Mouse (Mus musculus) midbrain, embryonic 12.5 days (tissue): ENCODE results near the gene Prrt2. TPM values are rescaled to one million over a fixed set of nuclear protein-coding genes. Genes with fewer than 3 reads are reported as not detected.

Experiments
- ATAC-seq: fragments of 200-750 bp; cut with Nextera tagmentation; 2 replicates; pipeline ENCODE4 v1.8.0; 2017; ENCODE audit warnings: low read depth, moderate TSS enrichment, moderate library complexity; ENCODE audit not compliant: low FRiP score
- H3K27ac ChIP-seq: fragments of 300-500 bp; sonication (generic); replicated peaks from 2 replicates; pipeline ENCODE4 v1.5.1; 2016; ENCODE audit warnings: mild to moderate bottlenecking
- H3K27me3 ChIP-seq: fragments of 300-500 bp; sonication (generic); 2 replicates; pipeline ENCODE4 v1.6.1; 2016; ENCODE audit warnings: mild to moderate bottlenecking
- H3K36me3 ChIP-seq: fragments of 300-500 bp; sonication (generic); 2 replicates; pipeline ENCODE4 v1.6.1; 2016
- H3K4me1 ChIP-seq: fragments of 300-500 bp; sonication (generic); 2 replicates; pipeline ENCODE4 v1.6.1; 2016
- H3K4me2 ChIP-seq: fragments of 300-500 bp; sonication (generic); replicated peaks from 2 replicates; pipeline ENCODE4 v1.6.1; 2016; ENCODE audit warnings: mild to moderate bottlenecking, moderate library complexity
- H3K4me3 ChIP-seq: fragments of 300-500 bp; sonication (generic); 2 replicates; pipeline ENCODE4 v1.5.1; 2016; ENCODE audit warnings: mild to moderate bottlenecking
- H3K9ac ChIP-seq: fragments of 300-500 bp; sonication (generic); replicated peaks from 2 replicates; pipeline ENCODE4 v1.6.1; 2016; ENCODE audit warnings: mild to moderate bottlenecking, moderate library complexity
- H3K9me3 ChIP-seq: fragments of 300-500 bp; sonication (generic); 2 replicates; pipeline ENCODE4 v1.6.1; 2016; ENCODE audit warnings: mild to moderate bottlenecking
- WGBS: fragments of 180-500 bp; shearing (Covaris S2); methylation state at CpG from one replicate; pipeline ENCODE4 v1.1.7; 2016; 5-methylcytosine and 5-hydroxymethylcytosine counted together
- microRNA-seq: library from miRNA; unstranded; fragments of <30 nt; microRNA quantifications from one replicate; pipeline ENCODE4, GENCODE M21; 2017
- polyA plus RNA-seq: library from polyadenylated mRNA; unstranded; fragments of >200 nt; fragmentation: Nextera tagmentation; extraction: Ambion mirVana; gene quantifications from 2 replicates; pipeline ENCODE4 v1.2.1, GENCODE M21; 2016

The Prrt2 gene
- polyA plus RNA-seq, 1 experiment from 2014 or later = 4.3 TPM

- Histone ChIP-seq H3K4me3 (no peak overlapping the region), H3K27ac (no peak overlapping the region), H3K36me3 (peaks cover 13% of the 10 kb centered on the region), H3K9ac (no peak overlapping the region), H3K4me2 (no peak overlapping the region), H3K27me3 (no peaks in the 10 kb centered on the region), H3K4me1 (no peaks in the 10 kb centered on the region), H3K9me3 (no peaks in the 10 kb centered on the region)
- 68% methylated on average over 10 of the region's 10 CpGs for WGBS
- no peak for ATAC-seq
These were observed 36.2 kb downstream of the Prrt2 start for GRCm38 (mm10) chr7:126984667-126985444.

GRCm38 (mm10) chr7:126983113-126983512, 37.9 kb downstream of the Prrt2 start:
- ATAC-seq = no peak
- Histone ChIP-seq H3K9me3 (no peaks in the 10 kb centered on the region), H3K36me3 (peaks cover 31% of the 10 kb centered on the region), H3K4me1 (no peaks in the 10 kb centered on the region), H3K27ac (no peak overlapping the region), H3K4me3 (no peak overlapping the region), H3K27me3 (no peaks in the 10 kb centered on the region), H3K9ac (no peak overlapping the region), H3K4me2 (no peak overlapping the region)
- 87% methylated on average over 7 of the region's 7 CpGs for WGBS

- peaks cover 33% of the 10 kb centered on the region for H3K36me3 ChIP-seq
- H3K4me3 ChIP-seq = no peak overlapping the region
- H3K9ac ChIP-seq = no peak overlapping the region
- H3K9me3 ChIP-seq = no peaks in the 10 kb centered on the region
- WGBS = 93% methylated on average over 4 of the region's 4 CpGs
- no peak for ATAC-seq
- peaks cover 4% of the 10 kb centered on the region for H3K4me1 ChIP-seq
- H3K27me3 ChIP-seq = no peaks in the 10 kb centered on the region
- H3K27ac ChIP-seq = no peak overlapping the region
- H3K4me2 ChIP-seq = no peak overlapping the region
These were observed 39.0 kb downstream of the Prrt2 start for GRCm38 (mm10) chr7:126982054-126982453.

- Histone ChIP-seq H3K4me3 (no peak overlapping the region), H3K4me2 (no peak overlapping the region), H3K9me3 (no peaks in the 10 kb centered on the region), H3K9ac (no peak overlapping the region), H3K27me3 (no peaks in the 10 kb centered on the region), H3K27ac (no peak overlapping the region), H3K36me3 (peaks cover 33% of the 10 kb centered on the region), H3K4me1 (peaks cover 7% of the 10 kb centered on the region)
- 92% methylated on average over 2 of the region's 2 CpGs for WGBS
- no peak for ATAC-seq
These were observed 39.4 kb downstream of the Prrt2 start for GRCm38 (mm10) chr7:126981601-126982000.

- no peak for ATAC-seq
- 95% methylated on average over 6 of the region's 6 CpGs for WGBS
- Histone ChIP-seq H3K4me3 (no peak overlapping the region), H3K9me3 (no peaks in the 10 kb centered on the region), H3K4me2 (no peak overlapping the region), H3K4me1 (peaks cover 7% of the 10 kb centered on the region), H3K9ac (no peak overlapping the region), H3K36me3 (peaks cover 33% of the 10 kb centered on the region), H3K27me3 (no peaks in the 10 kb centered on the region), H3K27ac (no peak overlapping the region)
These were observed 42.2 kb downstream of the Prrt2 start for GRCm38 (mm10) chr7:126978841-126979240.

GRCm38 (mm10) chr7:126976878-126977459, 44.0 kb downstream of the Prrt2 start:
- no peak for ATAC-seq
- H3K4me3 ChIP-seq = peak overlapping the region; percentile 97
- peaks cover 7% of the 10 kb centered on the region for H3K4me1 ChIP-seq
- peaks cover 36% of the 10 kb centered on the region for H3K36me3 ChIP-seq
- H3K27ac ChIP-seq = peak overlapping the region; percentile 96; the same call in 1 of the 2 replicates
- H3K4me2 ChIP-seq = peak overlapping the region; percentile 88
- H3K9ac ChIP-seq = peak overlapping the region; percentile 97
- H3K9me3 ChIP-seq = no peaks in the 10 kb centered on the region
- no peaks in the 10 kb centered on the region; the same call in 1 of the 2 replicates for H3K27me3 ChIP-seq
- WGBS = 29% methylated on average over 14 of the region's 14 CpGs

- Histone ChIP-seq H3K27me3 (no peaks in the 10 kb centered on the region; the same call in 1 of the 2 replicates), H3K36me3 (peaks cover 35% of the 10 kb centered on the region), H3K9me3 (no peaks in the 10 kb centered on the region), H3K4me3 (peak within 1 kb of the TSS; percentile 97), H3K4me1 (peaks cover 7% of the 10 kb centered on the region), H3K27ac (peak within 1 kb of the TSS; percentile 96), H3K4me2 (peak within 1 kb of the TSS; percentile 88), H3K9ac (peak within 1 kb of the TSS; percentile 97)
- peak; percentile 95 for ATAC-seq
- WGBS = under 1% methylated on average over 55 of the region's 55 CpGs
These were observed 44.8 kb downstream of the Prrt2 start, which contains the start of gene Cdiptos for GRCm38 (mm10) chr7:126975950-126976866. TSS of gene Cdiptos (minus strand) at chr7:126976098.

GRCm38 (mm10) chr7:126975893-126975949, 45.3 kb downstream of the Prrt2 start, which contains the start of gene Cdipt:
TSS of gene Cdipt (plus strand) at chr7:126975914.
- no peaks in the 10 kb centered on the region for H3K9me3 ChIP-seq
- peak within 1 kb of the TSS; percentile 97 for H3K4me3 ChIP-seq
- ATAC-seq = no peak
- WGBS = 0% methylated on average over 1 of the region's 1 CpGs
- H3K27ac ChIP-seq = peak within 1 kb of the TSS; percentile 96
- peak within 1 kb of the TSS; percentile 97 for H3K9ac ChIP-seq
- peaks cover 37% of the 10 kb centered on the region for H3K36me3 ChIP-seq
- no peaks in the 10 kb centered on the region; the same call in 1 of the 2 replicates for H3K27me3 ChIP-seq
- H3K4me1 ChIP-seq = peaks cover 7% of the 10 kb centered on the region
- H3K4me2 ChIP-seq = peak within 1 kb of the TSS; percentile 88

GRCm38 (mm10) chr7:126975493-126975892, 45.5 kb downstream of the Prrt2 start:
- Histone ChIP-seq H3K9ac (no peak overlapping the region), H3K27ac (0 out of 2 replicates have a peak overlapping the region, but pooled peaks have one; percentile 96), H3K27me3 (no peaks in the 10 kb centered on the region; the same call in 1 of the 2 replicates), H3K4me3 (peak overlapping the region; percentile 97), H3K4me1 (peaks cover 7% of the 10 kb centered on the region), H3K4me2 (peak overlapping the region; percentile 88), H3K36me3 (peaks cover 36% of the 10 kb centered on the region), H3K9me3 (no peaks in the 10 kb centered on the region)
- 18% methylated on average over 8 of the region's 8 CpGs for whole genome bisulfite sequencing
- peak; percentile 57 for ATAC-seq

Small RNA genes lying within 50 kb of the gene (microRNA-seq; reads per million reads assigned to microRNA genes)
- gene Gm44343 = not detected

Other genes with a start within 250 kb of the Prrt2 start
- gene Ypel3, start 244.3 kb downstream of the Prrt2 start, polyA plus RNA-seq = 125 and 126 TPM in 2 replicates
- 0.64 and 0.65 TPM in 2 replicates for gene Tbx6, start 239.7 kb downstream of the Prrt2 start, polyA plus RNA-seq
- gene Ppp4c, start 228.7 kb downstream of the Prrt2 start, polyA plus RNA-seq = 315 and 323 TPM in 2 replicates
- 19.3 and 20.0 TPM in 2 replicates for gene Fam57b, start 223.5 kb downstream of the Prrt2 start, polyA plus RNA-seq
- gene 4930451I11Rik, start 189.6 kb downstream of the Prrt2 start, polyA plus RNA-seq = not detected in 2 replicates
- 6.3 and 7.7 TPM in 2 replicates for gene Doc2a, start 173.8 kb downstream of the Prrt2 start, polyA plus RNA-seq
- gene Hirip3, start 159.2 kb downstream of the Prrt2 start, polyA plus RNA-seq = 43.1 and 51.6 TPM in 2 replicates
- gene Ino80e, start 158.8 kb downstream of the Prrt2 start, polyA plus RNA-seq = 90.9 and 96.0 TPM in 2 replicates
- 68.3 and 71.0 TPM in 2 replicates for gene Taok2, start 136.5 kb downstream of the Prrt2 start, polyA plus RNA-seq
- gene Tmem219, start 98.3 kb downstream of the Prrt2 start, polyA plus RNA-seq = 32.7 and 36.5 TPM in 2 replicates
- 50.5 and 53.7 TPM in 2 replicates for gene Kctd13, start 92.3 kb downstream of the Prrt2 start, polyA plus RNA-seq
- gene Asphd1, start 71.6 kb downstream of the Prrt2 start, polyA plus RNA-seq = 1.6 and 2.7 TPM in 2 replicates
- 13.8 and 16.9 TPM in 2 replicates for gene Sez6l2, start 70.6 kb downstream of the Prrt2 start, polyA plus RNA-seq
- 81.1 and 87.2 TPM in 2 replicates for gene Cdipt, start 45.3 kb downstream of the Prrt2 start, polyA plus RNA-seq
- 1.0 and 1.3 TPM in 2 replicates for gene Cdiptos, start 45.1 kb downstream of the Prrt2 start, polyA plus RNA-seq
- 5.0 and 5.8 TPM in 2 replicates for gene Mvp, start 6.6 kb downstream of the Prrt2 start, polyA plus RNA-seq
- 0.32 and 0.39 TPM in 2 replicates for gene Pagr1b, start 4.7 kb downstream of the Prrt2 start, polyA plus RNA-seq
- 53.1 and 65.0 TPM in 2 replicates for gene Pagr1a, start 3.9 kb downstream of the Prrt2 start, polyA plus RNA-seq
- gene Gm42742, start 114 bp downstream of the Prrt2 start, polyA plus RNA-seq = 56.8 and 66.8 TPM in 2 replicates
- gene Maz, start 5.8 kb upstream of the Prrt2 start, polyA plus RNA-seq = 118 and 133 TPM in 2 replicates
- 129 and 136 TPM in 2 replicates for gene Kif22, start 21.3 kb upstream of the Prrt2 start, polyA plus RNA-seq
- gene Zg16, start 66.1 kb upstream of the Prrt2 start, polyA plus RNA-seq = not detected in 2 replicates
- gene AI467606, start 70.1 kb upstream of the Prrt2 start, polyA plus RNA-seq = 1.1 and 1.5 TPM in 2 replicates
- gene Qprt, start 101.0 kb upstream of the Prrt2 start, polyA plus RNA-seq = 2.5 and 4.2 TPM in 2 replicates
- gene Spn, start 116.6 kb upstream of the Prrt2 start, polyA plus RNA-seq = 0.10 and 0.13 TPM in 2 replicates
- 98.9 and 103 TPM in 2 replicates for gene Cd2bp2, start 174.8 kb upstream of the Prrt2 start, polyA plus RNA-seq
- gene Tbc1d10b, start 187.3 kb upstream of the Prrt2 start, polyA plus RNA-seq = 42.9 and 44.4 TPM in 2 replicates
- 12.6 and 13.1 TPM in 2 replicates for gene Mylpf, start 187.7 kb upstream of the Prrt2 start, polyA plus RNA-seq
- gene Zfp553, start 211.8 kb upstream of the Prrt2 start, polyA plus RNA-seq = 79.4 and 82.0 TPM in 2 replicates
- gene Sept1, start 211.9 kb upstream of the Prrt2 start, polyA plus RNA-seq = 38.6 and 41.1 TPM in 2 replicates
- gene Zfp771, start 223.1 kb upstream of the Prrt2 start, polyA plus RNA-seq = 55.0 and 62.0 TPM in 2 replicates
- gene Dctpp1, start 239.5 kb upstream of the Prrt2 start, polyA plus RNA-seq = 165 and 174 TPM in 2 replicates